Mouse (Mus musculus): ENCODE measurements around the gene Wdr44. TPM values are rescaled to one million over a fixed set of nuclear protein-coding genes. Genes with fewer than 3 reads are reported as not detected.
A peak's percentile ranks its signal among the peaks of the same experiment; 100 is the strongest.
"Not testable (repeated sequence)": the region's sequence is repeated elsewhere in the genome, so short reads cannot be mapped to it uniquely, and the experiment has no call there.

Wdr44 gene
- total RNA-seq, 2 experiments from 2014 or later, result 26.6 to 30.2 TPM

- DNase-seq (ENCODE audit: low spot score in 2 of 2), result peak in 1 of 2 experiments; percentile 8
These were observed 130.7 kb downstream of the Wdr44 start for GRCm38 (mm10) chrX:23823398-23824023.

GRCm38 (mm10) chrX:23833784-23834183 is 140.9 kb downstream of the Wdr44 start:
- not testable (repeated sequence) for DNase-seq (ENCODE audit: low spot score in 2 of 2)

- DNase-seq (ENCODE audit: low spot score in 2 of 2), result no peak
These were observed 148.1 kb downstream of the Wdr44 start for GRCm38 (mm10) chrX:23840921-23841320.

Other genes with a start within 250 kb of the Wdr44 start
- gene Gm4907, start 189.5 kb downstream of the Wdr44 start, total RNA-seq (2021), result not detected

Measured in gastrocnemius, postnatal 4 days (tissue).